Mouse (Mus musculus) testis, adult 2 months (tissue): ENCODE measurements around the gene St6galnac3. TPM values are rescaled to one million over a fixed set of nuclear protein-coding genes. Genes with fewer than 3 reads are reported as not detected.

ENCODE experiments used
- H3K27ac ChIP-seq: fragments of 200-500 bp; 2 replicates; pipeline ENCODE4 v1.5.1; 2012; ENCODE audit warnings: low read depth, low read length; ENCODE audit not compliant: control insufficient read depth, insufficient read depth
- H3K27me3 ChIP-seq: fragments of 200-500 bp; 2 replicates; pipeline ENCODE4 v1.6.1; 2012; ENCODE audit warnings: mild to moderate bottlenecking, low read length, moderate library complexity; ENCODE audit not compliant: control insufficient read depth, insufficient read depth
- H3K36me3 ChIP-seq: fragments of 200-500 bp; 2 replicates; pipeline ENCODE4 v1.6.1; 2012; ENCODE audit warnings: mild to moderate bottlenecking, low read length; ENCODE audit not compliant: control insufficient read depth, insufficient read depth
- H3K4me1 ChIP-seq: fragments of 200-500 bp; 2 replicates; pipeline ENCODE4 v1.6.1; 2012; ENCODE audit warnings: low read length; ENCODE audit not compliant: control insufficient read depth, insufficient read depth
- H3K4me3 ChIP-seq: fragments of 200-500 bp; 2 replicates; pipeline ENCODE4 v1.5.1; 2012; ENCODE audit warnings: low read depth, mild to moderate bottlenecking, low read length, moderate library complexity, mixed read lengths; ENCODE audit not compliant: control insufficient read depth
- CTCF ChIP-seq: fragments of 200-500 bp; IDR thresholded peaks from 2 replicates; pipeline ENCODE4 v1.5.1; 2012; ENCODE audit warnings: low read depth, mild to moderate bottlenecking, inconsistent platforms, low read length, moderate library complexity; ENCODE audit not compliant: control insufficient read depth, insufficient read depth, insufficient replicate concordance
- POLR2A ChIP-seq: fragments of 200-500 bp; IDR thresholded peaks from 2 replicates; pipeline ENCODE4 v1.6.1; 2012; ENCODE audit warnings: low read depth, mild to moderate bottlenecking, inconsistent platforms, low read length, moderate library complexity; ENCODE audit not compliant: control insufficient read depth
- polyA plus RNA-seq: library from polyadenylated mRNA; depleted of rRNA; stranded (reverse); fragments of >200 nt; gene quantifications from 2 replicates; pipeline ENCODE4 v1.2.3, GENCODE M21; 2012

St6galnac3 gene
- polyA plus RNA-seq, 1 experiment = 2.2 TPM

GRCm38 (mm10) chr3:153272241-153272640 is 452.7 kb downstream of the St6galnac3 start:
- Histone ChIP-seq H3K27ac (no peak overlapping the region), H3K4me1 (no peaks in the 10 kb centered on the region), H3K4me3 (no peak overlapping the region), H3K36me3 (no peaks in the 10 kb centered on the region), H3K27me3 (no peaks in the 10 kb centered on the region)
- no peak for TF ChIP-seq POLR2A
- TF ChIP-seq CTCF = no peak

DNA sequence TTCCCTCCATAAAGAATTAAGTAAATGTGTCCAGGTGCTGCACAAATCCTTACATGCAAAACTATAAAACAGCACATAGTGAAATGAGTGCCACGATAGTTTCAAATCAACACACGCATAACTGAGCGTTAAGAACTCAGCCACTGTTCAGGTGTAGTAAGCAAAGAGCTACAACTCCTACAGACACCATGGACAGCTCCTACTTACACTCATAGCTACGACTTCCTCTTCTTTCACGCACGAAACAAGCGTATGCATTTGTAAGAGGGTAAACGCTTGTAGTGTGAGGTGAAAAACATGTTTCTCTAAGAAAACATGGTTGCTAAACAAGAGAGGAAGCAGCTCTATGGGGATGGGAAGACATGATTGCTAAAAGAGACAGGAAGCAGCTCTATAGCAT is 457.6 kb downstream of the St6galnac3 start:
- Histone ChIP-seq H3K36me3 (no peaks in the 10 kb centered on the region), H3K4me1 (no peaks in the 10 kb centered on the region), H3K27me3 (no peaks in the 10 kb centered on the region), H3K4me3 (no peak overlapping the region), H3K27ac (no peak overlapping the region)
- TF ChIP-seq CTCF = no peak

- H3K27ac ChIP-seq = no peak overlapping the region
- H3K36me3 ChIP-seq = no peaks in the 10 kb centered on the region
- H3K27me3 ChIP-seq = no peaks in the 10 kb centered on the region
- TF ChIP-seq POLR2A = no peak
- TF ChIP-seq CTCF = no peak
- H3K4me1 ChIP-seq = no peaks in the 10 kb centered on the region
- no peak overlapping the region for H3K4me3 ChIP-seq
Observed at GRCm38 (mm10) chr3:153261985-153262384, 463.0 kb downstream of the St6galnac3 start.

- H3K4me3 ChIP-seq = no peak overlapping the region
- H3K36me3 ChIP-seq = no peaks in the 10 kb centered on the region
- H3K4me1 ChIP-seq = no peaks in the 10 kb centered on the region
- H3K27ac ChIP-seq = no peak overlapping the region
- H3K27me3 ChIP-seq = no peaks in the 10 kb centered on the region
- TF ChIP-seq POLR2A (no peak), CTCF (no peak)
Observed at GRCm38 (mm10) chr3:153260225-153260933, 464.6 kb downstream of the St6galnac3 start.

- no peak overlapping the region for H3K4me3 ChIP-seq
- TF ChIP-seq CTCF (no peak), POLR2A (no peak)
Observed at GRCm38 (mm10) chr3:153255910-153256309, 469.1 kb downstream of the St6galnac3 start.

DNA sequence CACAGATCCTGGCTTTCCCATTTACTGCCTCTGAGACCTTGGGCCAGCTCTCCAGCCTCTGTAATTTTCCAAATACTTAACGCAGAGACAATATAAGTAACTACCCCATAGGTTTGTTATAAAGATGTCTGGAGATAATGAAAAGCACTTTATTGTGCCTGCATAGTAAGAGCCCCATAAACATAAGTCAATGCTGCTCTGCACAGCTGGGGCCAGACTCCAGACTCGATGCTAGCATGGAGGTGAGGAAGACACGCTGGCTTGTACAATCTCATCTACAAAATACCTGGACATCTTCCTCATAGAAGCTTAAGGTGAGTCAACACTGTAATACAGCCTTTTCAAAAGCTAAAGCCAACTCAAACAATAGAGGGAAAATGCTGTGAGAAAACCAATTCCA is 473.3 kb downstream of the St6galnac3 start:
- no peaks in the 10 kb centered on the region for H3K36me3 ChIP-seq
- TF ChIP-seq CTCF (no peak), POLR2A (no peak)
- no peaks in the 10 kb centered on the region for H3K4me1 ChIP-seq
- no peaks in the 10 kb centered on the region for H3K27me3 ChIP-seq
- no peak overlapping the region for H3K4me3 ChIP-seq
- no peak overlapping the region for H3K27ac ChIP-seq

More at GRCm38 (mm10) chr3:153255910-153256309, 469.1 kb downstream of the St6galnac3 start:
- Histone ChIP-seq H3K4me1 (no peaks in the 10 kb centered on the region), H3K27ac (no peak overlapping the region), H3K27me3 (no peaks in the 10 kb centered on the region), H3K36me3 (no peaks in the 10 kb centered on the region)

DNA sequence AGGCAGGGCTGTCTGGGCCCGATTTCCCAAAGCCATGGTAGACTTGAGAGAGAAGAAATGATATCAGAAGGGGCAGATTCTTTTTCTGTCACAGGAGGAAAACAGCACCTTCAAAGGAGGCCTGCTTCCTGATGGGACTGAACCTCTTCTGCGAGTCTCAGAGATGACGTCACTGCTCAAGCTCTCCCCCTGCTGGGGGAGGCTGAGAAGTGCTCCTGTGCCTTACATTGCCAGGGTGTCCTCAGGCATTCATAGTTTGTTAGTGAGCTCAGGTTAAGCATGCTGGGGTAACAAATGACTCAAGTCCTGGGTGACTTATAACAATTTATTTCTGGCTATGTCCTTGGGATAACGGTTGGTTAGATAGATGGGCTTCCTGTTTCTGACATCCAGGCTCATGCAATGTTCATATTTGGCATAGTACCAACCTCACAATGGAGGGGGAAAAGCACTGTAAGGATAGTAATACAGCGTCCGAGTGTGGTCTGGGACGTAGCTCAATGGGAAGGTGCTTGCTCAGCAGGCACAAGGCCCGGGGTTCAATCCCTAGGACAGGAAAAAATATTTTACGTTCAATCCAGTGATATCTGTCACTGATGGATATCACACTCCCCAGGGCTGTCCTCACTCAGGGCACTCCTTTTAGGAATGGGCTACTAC is 474.2 kb downstream of the St6galnac3 start:
- peak; percentile 97 for TF ChIP-seq CTCF
- no peak for TF ChIP-seq POLR2A

GRCm38 (mm10) chr3:153248866-153249265 is 476.1 kb downstream of the St6galnac3 start:
- no peaks in the 10 kb centered on the region for H3K36me3 ChIP-seq
- no peaks in the 10 kb centered on the region for H3K27me3 ChIP-seq
- no peaks in the 10 kb centered on the region for H3K4me1 ChIP-seq
- H3K27ac ChIP-seq = no peak overlapping the region
- no peak for TF ChIP-seq CTCF
- TF ChIP-seq POLR2A = no peak
- no peak overlapping the region for H3K4me3 ChIP-seq

More for the DNA sequence above, 474.2 kb downstream of the St6galnac3 start:
- no peak overlapping the region for H3K4me3 ChIP-seq
- H3K27me3 ChIP-seq = no peaks in the 10 kb centered on the region
- H3K27ac ChIP-seq = no peak overlapping the region
- no peaks in the 10 kb centered on the region for H3K4me1 ChIP-seq
- H3K36me3 ChIP-seq = no peaks in the 10 kb centered on the region
